In the genomic region with DNA sequence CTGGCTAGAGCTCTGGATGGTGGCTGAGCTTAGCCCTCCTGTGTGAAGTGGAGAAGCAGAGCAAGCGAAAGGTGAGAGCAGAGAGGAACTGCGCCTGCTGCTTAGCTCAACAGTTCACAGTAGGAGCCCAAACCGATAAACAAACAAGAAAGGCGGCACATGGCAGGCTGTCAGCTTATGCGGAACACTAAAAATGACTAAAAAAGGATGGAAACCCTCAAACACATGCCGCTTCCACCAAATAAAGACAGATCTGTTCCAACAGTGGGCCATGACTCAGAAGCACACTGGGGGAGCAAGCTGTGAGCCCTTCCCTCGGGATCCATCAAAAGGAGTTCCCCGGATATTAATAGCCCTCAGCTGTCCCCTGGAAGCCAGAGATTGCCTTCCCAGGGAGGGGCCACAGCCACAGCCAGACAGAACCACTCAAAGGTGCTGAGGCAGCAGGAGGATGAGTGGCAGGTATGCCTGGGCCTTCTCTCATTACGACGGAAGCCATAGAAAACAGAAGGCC, we compare ENCODE assay signal across 9 mouse cellular contexts. TPM values are rescaled to one million over a fixed set of nuclear protein-coding genes. Genes with fewer than 3 reads are reported as not detected.
DNase-seq lines count a peak whose midpoint lies in the region; ATAC-seq lines count a peak whose summit lies in the region.
"Had no signal": no experiment of that assay in that cellular context is flagged by ENCODE, and none has a peak within 500 bp of the region (broad histone marks: within the 10 kb centered on the region; RNA-seq: fewer than 3 reads in every experiment).

No protein-coding gene starts in this region.

- no peak for ATAC-seq in liver, embryonic 11.5 days (replicated peaks; ENCODE audit: low FRiP score)
- no peak for ATAC-seq in forebrain, embryonic 11.5 days (replicated peaks; ENCODE audit: low FRiP score)

- peak overlapping the region; percentile 34; the same call in 1 of the 2 replicates for H3K9ac ChIP-seq in liver, embryonic 11.5 days (ENCODE audit: low read depth, low read length)
- H3K9ac ChIP-seq in forebrain, embryonic 11.5 days (ENCODE audit: low read length), result no peak overlapping the region; the same call in 1 of the 2 replicates

- H3K27me3 ChIP-seq in liver, embryonic 11.5 days (replicated peaks; ENCODE audit: control insufficient read depth, insufficient read depth, low read length), result no peaks in the 10 kb centered on the region
- H3K27me3 ChIP-seq in forebrain, embryonic 11.5 days (ENCODE audit: control insufficient read depth, insufficient read depth, low read length), result no peaks in the 10 kb centered on the region

- no peak overlapping the region for H3K4me3 ChIP-seq in liver, embryonic 11.5 days (ENCODE audit: low read depth, low read length)
- H3K4me3 ChIP-seq in forebrain, embryonic 11.5 days (ENCODE audit: low read depth, low read length), result no peak overlapping the region
- H3K4me3 ChIP-seq: erythroblast, embryonic 14.5 days had no signal

- 57% methylated on average over 10 of the region's 10 CpGs for WGBS in liver, embryonic 11.5 days
- 32% methylated on average over 10 of the region's 10 CpGs for WGBS in forebrain, embryonic 11.5 days

- peaks cover 55% of the 10 kb centered on the region for H3K4me1 ChIP-seq in liver, embryonic 11.5 days (replicated peaks; ENCODE audit: control insufficient read depth, insufficient read depth, low read length)
- peaks cover 25% of the 10 kb centered on the region for H3K4me1 ChIP-seq in forebrain, embryonic 11.5 days (replicated peaks; ENCODE audit: control insufficient read depth, insufficient read depth, low read length)

- H3K27ac ChIP-seq in liver, embryonic 11.5 days (ENCODE audit: low read depth, low read length), result no peak overlapping the region
- H3K27ac ChIP-seq in forebrain, embryonic 11.5 days (ENCODE audit: low read depth, low read length), result peak overlapping the region; percentile 25; the same call in 1 of the 2 replicates

- H3K9me3 ChIP-seq in liver, embryonic 11.5 days (ENCODE audit: control insufficient read depth, low read length), result no peaks in the 10 kb centered on the region
- no peaks in the 10 kb centered on the region for H3K9me3 ChIP-seq in forebrain, embryonic 11.5 days (ENCODE audit: control insufficient read depth, low read length)

- H3K4me2 ChIP-seq in liver, embryonic 11.5 days, result peak overlapping the region; percentile 27
- no peak overlapping the region for H3K4me2 ChIP-seq in forebrain, embryonic 11.5 days (ENCODE audit: low read depth, low read length, severe bottlenecking)

- no peak for DNase-seq in liver, embryonic 11.5 days (ENCODE audit: low spot score)
- no peak for DNase-seq in liver
- peak; percentile 70 for DNase-seq in R1 (ENCODE audit: low read depth, low spot score)
- no peak for DNase-seq in forebrain, embryonic 11.5 days (ENCODE audit: low spot score)
- DNase-seq in layer of hippocampus, adult 9-11 months, result peak; percentile 86
- DNase-seq in right cerebral cortex, postnatal 25 days, result peak; percentile 69
- DNase-seq in MN1 (ENCODE audit: low spot score), result no peak
- no peak for DNase-seq in lung, adult 18-20 months

- H3K36me3 ChIP-seq in liver, embryonic 11.5 days (ENCODE audit: control insufficient read depth, insufficient read depth, low read length), result no peaks in the 10 kb centered on the region
- no peaks in the 10 kb centered on the region for H3K36me3 ChIP-seq in forebrain, embryonic 11.5 days (ENCODE audit: control insufficient read depth, insufficient read depth, low read length)

RNA-seq across cellular contexts. Expression of a gene that starts 20.8 kb away (rescaled TPM):
- 11.8 and 13.3 TPM in 2 replicates for polyA plus RNA-seq in liver, embryonic 11.5 days (2014; fragmentation: Nextera tagmentation; extraction: Ambion mirVana)
- polyA plus RNA-seq in forebrain, embryonic 11.5 days (2014; fragmentation: Nextera tagmentation; extraction: Ambion mirVana), result 22.5 and 27.7 TPM in 2 replicates

Comparison
In these comparisons a context has a peak if more than half of its experiments do, and no peak if none do; other contexts are left out.
1. DNase-seq: peak in R1 (single experiment), layer of hippocampus, adult 9-11 months (single experiment) and right cerebral cortex, postnatal 25 days (single experiment); none in liver, embryonic 11.5 days (single experiment), liver (single experiment), forebrain, embryonic 11.5 days (single experiment), MN1 (single experiment) and lung, adult 18-20 months (0 of 2).